Mouse (Mus musculus): ENCODE data around the gene Dedd. TPM values are rescaled to one million over a fixed set of nuclear protein-coding genes. Genes with fewer than 3 reads are reported as not detected.
A peak's percentile ranks its signal among the peaks of the same experiment; 100 is the strongest.

Gene Dedd
- 60.8 and 61.5 TPM in 2 replicates for polyA plus RNA-seq (2012; rRNA removed)

- peak; percentile 88 for DNase-seq
- peak; percentile 41; the same call in 1 of the 2 replicates for TF ChIP-seq POLR2A (IDR thresholded peaks at IDR 0.05; ENCODE audit: control insufficient read depth, extremely low read depth, insufficient read depth, low read length, poor library complexity)
- TF ChIP-seq CTCF (IDR thresholded peaks at IDR 0.05; ENCODE audit: borderline replicate concordance, control insufficient read depth, extremely low read depth, insufficient read depth, low read length, poor library complexity) = peak; percentile 44; the same call in 1 of the 2 replicates
- WGBS = under 1% methylated on average over 42 of the region's 48 CpGs
- Histone ChIP-seq H3K4me3 (ENCODE audit: control insufficient read depth, insufficient read depth, low read length) (peak within 1 kb of the TSS; percentile 90), H3K27me3 (ENCODE audit: control insufficient read depth, insufficient read depth, low read length) (no peaks in the 10 kb centered on the region), H3K27ac (ENCODE audit: control insufficient read depth, insufficient read depth, low read length) (peak within 1 kb of the TSS; percentile 79), H3K36me3 (ENCODE audit: control insufficient read depth, insufficient read depth, low read length) (no peaks in the 10 kb centered on the region), H3K4me1 (replicated peaks; ENCODE audit: control insufficient read depth, insufficient read depth, low read length) (peaks cover 8% of the 10 kb centered on the region)
Observed at GRCm38 (mm10) chr1:171328839-171329432, at the start of gene Dedd. Gene Dedd, plus strand, starts transcription at chr1:171329145.

DNA sequence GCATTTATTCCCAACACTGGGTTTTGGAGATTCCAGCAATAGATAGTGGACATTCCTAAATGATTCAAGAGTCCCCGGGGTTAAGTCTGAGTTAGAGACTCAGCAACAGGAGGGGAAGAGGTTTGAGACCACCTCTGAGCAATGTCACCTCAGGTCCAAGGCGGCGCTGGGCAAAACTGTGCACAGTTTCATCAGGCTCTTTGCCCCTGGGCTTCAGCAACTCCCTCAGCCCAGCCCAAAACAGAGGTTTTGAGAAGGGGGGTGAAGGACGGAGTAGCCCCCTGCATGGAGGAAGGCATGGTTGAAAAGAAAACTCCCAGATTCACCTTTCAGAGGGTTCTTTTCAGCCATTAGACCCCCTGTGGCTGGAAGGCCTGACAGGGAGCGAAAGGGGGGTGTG is 49.2 kb upstream of the Dedd start:
- no peak for TF ChIP-seq CTCF (IDR thresholded peaks at IDR 0.05; ENCODE audit: borderline replicate concordance, control insufficient read depth, extremely low read depth, insufficient read depth, low read length, poor library complexity)
- TF ChIP-seq POLR2A (IDR thresholded peaks at IDR 0.05; ENCODE audit: control insufficient read depth, extremely low read depth, insufficient read depth, low read length, poor library complexity) = no peak
- Histone ChIP-seq H3K27ac (ENCODE audit: control insufficient read depth, insufficient read depth, low read length) (no peak overlapping the region), H3K4me3 (ENCODE audit: control insufficient read depth, insufficient read depth, low read length) (no peak overlapping the region), H3K4me1 (replicated peaks; ENCODE audit: control insufficient read depth, insufficient read depth, low read length) (peaks cover 12% of the 10 kb centered on the region), H3K27me3 (ENCODE audit: control insufficient read depth, insufficient read depth, low read length) (no peaks in the 10 kb centered on the region), H3K36me3 (ENCODE audit: control insufficient read depth, insufficient read depth, low read length) (peaks cover 28% of the 10 kb centered on the region)
- 93% methylated on average over 5 of the region's 5 CpGs for WGBS
- DNase-seq = no peak

DNA sequence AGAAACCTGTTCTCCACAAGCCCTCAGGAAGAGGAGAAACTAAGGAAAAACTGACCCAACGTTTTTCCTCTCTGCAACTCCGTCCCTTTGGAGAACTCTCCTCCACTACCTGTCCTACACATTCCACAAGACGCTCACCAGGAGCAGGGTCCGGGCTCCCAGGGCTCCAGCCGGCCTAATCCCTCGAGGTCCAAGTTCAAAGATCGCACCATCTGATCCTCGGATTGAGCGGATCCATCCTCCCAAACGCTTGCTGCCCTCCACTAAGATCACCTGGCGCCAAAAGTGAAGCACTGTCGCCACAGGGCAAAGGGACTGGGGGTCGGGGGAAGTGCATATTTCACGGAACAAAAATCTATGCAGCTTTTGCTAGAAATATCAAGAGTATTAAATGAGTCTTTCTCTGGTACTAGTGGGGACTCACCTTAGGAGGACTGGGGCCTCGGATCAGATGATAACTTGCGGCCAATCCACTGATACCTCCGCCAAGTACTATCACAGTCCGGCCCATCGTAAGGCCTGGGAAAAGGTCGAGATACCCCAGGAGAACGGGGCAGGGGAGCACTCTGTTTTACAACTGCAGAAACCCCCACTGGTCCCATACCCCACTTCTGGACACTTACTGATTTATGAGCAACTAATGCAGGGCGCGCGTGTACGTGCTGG is 48.6 kb upstream of the Dedd start:
- 7% methylated on average over 25 of the region's 25 CpGs for WGBS
- H3K36me3 ChIP-seq (ENCODE audit: control insufficient read depth, insufficient read depth, low read length) = peaks cover 23% of the 10 kb centered on the region

DNA sequence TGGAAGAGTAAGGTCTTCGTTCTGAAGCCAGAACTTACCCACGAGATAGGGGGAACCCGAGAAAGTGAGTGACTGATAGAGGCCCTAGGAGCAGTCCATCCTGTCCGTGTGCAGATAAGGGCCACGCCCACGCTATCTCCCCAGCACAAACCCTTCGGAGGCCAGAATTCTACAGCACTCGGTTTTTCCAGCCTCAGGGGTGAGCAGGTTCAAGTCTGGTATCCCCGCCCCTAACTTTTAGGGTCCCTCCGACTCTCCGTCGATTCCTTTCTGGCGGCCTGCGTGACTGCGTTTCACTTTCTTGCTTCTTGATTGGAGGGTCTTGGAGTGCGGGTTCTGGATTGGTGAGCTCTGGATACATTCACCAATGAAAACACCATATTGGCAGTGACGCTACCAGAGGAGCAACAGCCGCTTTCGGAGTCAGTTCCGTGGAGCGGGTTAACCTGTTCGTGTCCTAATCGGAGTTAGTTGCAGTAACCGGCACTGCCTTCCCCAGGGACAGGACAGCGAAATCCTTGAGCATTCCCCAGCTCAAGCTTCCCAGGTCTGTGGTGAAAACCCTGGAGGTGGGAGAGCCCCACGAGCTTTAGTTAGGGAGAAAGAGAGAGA is 47.9 kb upstream of the Dedd start, which contains the start of gene Ppox:
Gene Ppox, minus strand, starts transcription at position 271 of the 612 bp plus-strand sequence.
- TF ChIP-seq CTCF (IDR thresholded peaks at IDR 0.05; ENCODE audit: borderline replicate concordance, control insufficient read depth, extremely low read depth, insufficient read depth, low read length, poor library complexity) (no peak), POLR2A (IDR thresholded peaks at IDR 0.05; ENCODE audit: control insufficient read depth, extremely low read depth, insufficient read depth, low read length, poor library complexity) (no peak; the same call in 1 of the 2 replicates)
- peaks cover 12% of the 10 kb centered on the region for H3K4me1 ChIP-seq (replicated peaks; ENCODE audit: control insufficient read depth, insufficient read depth, low read length)
- DNase-seq = peak; percentile 88

More for the DNA sequence above, 48.6 kb upstream of the Dedd start:
- Histone ChIP-seq H3K4me3 (ENCODE audit: control insufficient read depth, insufficient read depth, low read length) (peak overlapping the region; percentile 71), H3K27ac (ENCODE audit: control insufficient read depth, insufficient read depth, low read length) (no peak overlapping the region), H3K27me3 (ENCODE audit: control insufficient read depth, insufficient read depth, low read length) (no peaks in the 10 kb centered on the region), H3K4me1 (replicated peaks; ENCODE audit: control insufficient read depth, insufficient read depth, low read length) (peaks cover 12% of the 10 kb centered on the region)
- DNase-seq = peak; percentile 27
- no peak for TF ChIP-seq CTCF (IDR thresholded peaks at IDR 0.05; ENCODE audit: borderline replicate concordance, control insufficient read depth, extremely low read depth, insufficient read depth, low read length, poor library complexity)
- TF ChIP-seq POLR2A (IDR thresholded peaks at IDR 0.05; ENCODE audit: control insufficient read depth, extremely low read depth, insufficient read depth, low read length, poor library complexity) = no peak; the same call in 1 of the 2 replicates

GRCm38 (mm10) chr1:171281528-171281923 is 47.4 kb upstream of the Dedd start:
- Histone ChIP-seq H3K36me3 (ENCODE audit: control insufficient read depth, insufficient read depth, low read length) (peaks cover 11% of the 10 kb centered on the region), H3K27me3 (ENCODE audit: control insufficient read depth, insufficient read depth, low read length) (no peaks in the 10 kb centered on the region), H3K4me1 (replicated peaks; ENCODE audit: control insufficient read depth, insufficient read depth, low read length) (peaks cover 13% of the 10 kb centered on the region), H3K4me3 (ENCODE audit: control insufficient read depth, insufficient read depth, low read length) (peak overlapping the region; percentile 83), H3K27ac (ENCODE audit: control insufficient read depth, insufficient read depth, low read length) (peak overlapping the region; percentile 85)
- TF ChIP-seq CTCF (IDR thresholded peaks at IDR 0.05; ENCODE audit: borderline replicate concordance, control insufficient read depth, extremely low read depth, insufficient read depth, low read length, poor library complexity) = 0 out of 2 replicates have a peak, but pooled peaks have one; percentile 71
- TF ChIP-seq POLR2A (IDR thresholded peaks at IDR 0.05; ENCODE audit: control insufficient read depth, extremely low read depth, insufficient read depth, low read length, poor library complexity) = no peak
- peak; percentile 83 for DNase-seq
- 1% methylated on average over 10 of the region's 10 CpGs for WGBS

More for the DNA sequence above, 47.9 kb upstream of the Dedd start, which contains the start of gene Ppox:
- peaks cover 16% of the 10 kb centered on the region for H3K36me3 ChIP-seq (ENCODE audit: control insufficient read depth, insufficient read depth, low read length)
- under 1% methylated on average over 26 of the region's 26 CpGs for WGBS
- H3K27ac ChIP-seq (ENCODE audit: control insufficient read depth, insufficient read depth, low read length) = peak within 1 kb of the TSS; percentile 85
- H3K4me3 ChIP-seq (ENCODE audit: control insufficient read depth, insufficient read depth, low read length) = peak within 1 kb of the TSS; percentile 83
- no peaks in the 10 kb centered on the region for H3K27me3 ChIP-seq (ENCODE audit: control insufficient read depth, insufficient read depth, low read length)

GRCm38 (mm10) chr1:171282086-171282805 is 46.7 kb upstream of the Dedd start:
- WGBS = 90% methylated on average over 18 of the region's 18 CpGs
- TF ChIP-seq POLR2A (IDR thresholded peaks at IDR 0.05; ENCODE audit: control insufficient read depth, extremely low read depth, insufficient read depth, low read length, poor library complexity) = no peak
- TF ChIP-seq CTCF (IDR thresholded peaks at IDR 0.05; ENCODE audit: borderline replicate concordance, control insufficient read depth, extremely low read depth, insufficient read depth, low read length, poor library complexity) = no peak
- H3K4me1 ChIP-seq (replicated peaks; ENCODE audit: control insufficient read depth, insufficient read depth, low read length) = peaks cover 17% of the 10 kb centered on the region
- H3K36me3 ChIP-seq (ENCODE audit: control insufficient read depth, insufficient read depth, low read length) = 0 out of 2 replicates have a peak, but pooled peaks cover 5% of the 10 kb centered on the region
- H3K27ac ChIP-seq (ENCODE audit: control insufficient read depth, insufficient read depth, low read length) = no peak overlapping the region
- H3K27me3 ChIP-seq (ENCODE audit: control insufficient read depth, insufficient read depth, low read length) = no peaks in the 10 kb centered on the region
- no peak for DNase-seq
- no peak overlapping the region for H3K4me3 ChIP-seq (ENCODE audit: control insufficient read depth, insufficient read depth, low read length)
